Mouse (Mus musculus) left cerebral cortex, postnatal 25 days (tissue): ENCODE measurements around the gene Copz1. TPM values are rescaled to one million over a fixed set of nuclear protein-coding genes. Genes with fewer than 3 reads are reported as not detected.

Experiments
- DNase-seq, 2 experiments: peaks; one replicate each; pipeline ENCODE4 v3.0.0; 2022; ENCODE audit warnings: low spot score in 2 of 2, mixed read lengths in 1 of 2
- intact Hi-C: fragments of 180-260 bp; cut with DNase I; formaldehyde crosslinking; loops from one replicate; pipeline ENCODE4 v1.15.1; 2025
- total RNA-seq, 2 experiments: library from RNA; stranded (reverse); gene quantifications; 2 replicates each; pipeline ENCODE4 v1.2.3; 2021

Copz1 gene
- total RNA-seq, 2 experiments from 2014 or later: 101 to 102 TPM

DNA sequence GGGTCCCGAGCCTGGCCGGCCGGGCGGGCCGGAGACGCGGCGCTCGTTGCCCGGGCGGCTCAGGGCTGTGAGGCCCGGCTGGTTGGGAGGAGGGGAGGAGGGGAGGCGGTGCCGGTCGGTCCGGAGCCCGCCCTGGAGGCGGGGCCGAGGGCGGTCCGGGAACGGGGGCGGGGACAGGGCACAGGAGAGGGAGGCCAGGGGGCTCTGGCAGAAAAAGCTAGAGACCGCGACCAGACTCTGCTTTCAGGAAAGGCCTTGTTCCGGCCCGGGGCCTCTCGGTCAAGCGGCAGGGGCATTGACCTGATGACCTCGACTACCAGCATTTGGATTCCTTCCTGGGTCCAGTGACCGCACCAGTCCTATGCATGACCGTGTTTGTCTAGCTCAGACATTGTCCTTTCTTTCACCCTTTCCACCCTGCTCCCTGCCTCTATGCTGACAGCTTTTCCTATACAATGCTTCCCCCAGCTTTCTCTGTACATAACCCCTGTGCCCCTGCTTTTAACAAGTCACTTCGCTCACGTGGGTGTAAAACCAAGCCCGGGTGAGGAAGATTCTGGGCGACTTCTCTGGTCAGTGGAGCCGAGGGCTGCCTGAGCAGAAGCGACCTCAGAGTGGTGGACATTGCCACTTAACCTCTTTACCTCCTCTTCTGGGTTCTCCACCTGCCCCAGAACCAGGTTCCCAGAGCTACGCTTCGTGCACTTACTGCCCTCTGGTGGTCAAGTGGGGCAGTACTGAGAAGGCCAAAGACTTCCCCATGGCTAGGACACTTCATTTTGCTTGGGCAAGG, 51.1 kb downstream of the Copz1 start:
- peak; percentile 64 to 83 for DNase-seq
- intact Hi-C loops: loop anchor here (2.0 kb wide), 1 partner anchor 17 kb away; the partner anchor contains the start of gene Zfp385a

DNA sequence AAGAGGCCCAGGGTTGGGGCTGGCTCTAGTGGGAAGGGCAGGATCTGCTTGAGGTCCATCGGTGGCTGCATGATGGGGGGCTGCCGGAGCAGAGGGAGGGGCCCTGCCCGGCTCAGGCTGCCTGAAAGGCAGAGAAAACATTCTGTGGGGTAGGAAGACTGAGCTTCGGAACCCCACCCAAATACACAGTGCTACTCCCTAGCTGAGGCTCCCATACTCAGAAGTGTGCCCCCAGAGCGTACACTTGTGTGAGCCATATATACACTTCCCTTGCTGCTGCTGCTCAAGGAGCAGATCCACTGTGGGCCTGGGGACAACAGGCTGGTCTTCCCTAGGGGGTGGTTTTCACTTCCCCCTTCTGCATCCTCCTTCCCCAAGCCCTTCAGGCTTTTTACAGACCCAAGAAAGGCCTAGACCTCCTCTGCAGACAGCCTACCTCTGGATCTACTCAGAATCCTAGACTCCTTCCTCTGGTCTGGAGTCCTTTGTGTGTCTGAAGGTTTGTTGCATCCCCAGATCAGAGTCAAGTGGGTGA, 60.6 kb downstream of the Copz1 start:
- intact Hi-C loops: no loop called here
- peak in 1 of 2 experiments; percentile 23 for DNase-seq

DNA sequence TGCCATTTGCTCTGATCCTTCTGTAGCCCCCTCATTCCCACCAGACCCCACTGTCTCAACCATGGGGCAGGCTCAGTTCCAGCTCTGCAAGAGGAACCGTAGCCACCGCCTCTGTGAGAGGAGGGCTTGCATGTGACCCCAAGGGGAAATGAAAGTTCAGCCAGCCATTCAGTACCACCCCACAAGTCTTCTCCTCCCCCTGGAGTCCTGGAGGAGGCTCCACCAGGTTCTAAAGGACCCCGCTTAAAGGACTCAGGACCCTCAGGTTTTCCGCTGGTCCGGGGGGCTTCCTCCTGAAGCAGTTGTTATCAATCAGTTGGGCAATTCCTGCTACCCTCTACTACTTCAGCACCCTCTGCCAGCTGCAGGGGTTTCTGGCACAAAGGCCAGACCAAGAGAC, 61.2 kb downstream of the Copz1 start:
- intact Hi-C loops: no loop called here
- no peak for DNase-seq

DNA sequence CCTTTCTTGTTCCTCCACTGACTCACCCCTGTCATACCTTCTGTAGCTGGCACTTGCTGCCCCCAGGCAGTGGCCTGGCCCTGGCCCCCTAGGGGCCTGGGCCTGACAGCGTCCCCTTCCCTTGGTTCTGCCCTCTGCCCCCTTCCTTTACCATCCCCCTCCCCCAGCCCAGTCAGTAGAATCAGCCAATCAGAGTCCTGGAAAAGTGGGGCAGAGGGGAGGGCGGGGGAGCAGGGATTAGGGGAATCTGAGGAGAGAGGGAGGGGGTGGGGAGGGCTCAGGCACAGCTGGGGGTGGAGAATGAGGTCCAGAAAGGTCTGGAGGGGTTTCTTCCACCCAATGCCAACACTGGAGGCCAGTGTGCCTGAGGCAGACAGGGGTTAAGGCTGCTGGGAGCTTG, 61.7 kb downstream of the Copz1 start:
- DNase-seq: no peak
- intact Hi-C loops: no loop called here

DNA sequence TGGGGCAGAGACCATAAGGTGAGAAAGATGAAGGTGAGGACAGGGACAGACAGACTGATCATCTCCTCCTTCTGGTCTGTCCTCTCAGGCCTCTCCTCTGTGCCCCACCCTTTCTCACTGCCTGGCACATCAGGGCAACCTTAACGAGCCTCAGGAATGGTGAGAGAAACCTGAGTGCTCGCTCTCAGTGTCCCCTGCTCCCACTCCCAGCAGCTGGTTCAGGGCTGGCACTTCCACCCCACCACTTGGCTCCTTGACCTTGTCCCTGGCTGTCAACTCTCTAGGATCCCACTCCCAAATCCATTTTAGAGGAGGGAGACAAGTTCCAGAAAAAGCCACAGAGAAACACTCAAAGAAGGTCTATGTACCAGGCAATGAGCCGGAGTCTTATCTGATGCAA, 62.5 kb downstream of the Copz1 start:
- intact Hi-C loops: no loop called here
- DNase-seq: no peak

DNA sequence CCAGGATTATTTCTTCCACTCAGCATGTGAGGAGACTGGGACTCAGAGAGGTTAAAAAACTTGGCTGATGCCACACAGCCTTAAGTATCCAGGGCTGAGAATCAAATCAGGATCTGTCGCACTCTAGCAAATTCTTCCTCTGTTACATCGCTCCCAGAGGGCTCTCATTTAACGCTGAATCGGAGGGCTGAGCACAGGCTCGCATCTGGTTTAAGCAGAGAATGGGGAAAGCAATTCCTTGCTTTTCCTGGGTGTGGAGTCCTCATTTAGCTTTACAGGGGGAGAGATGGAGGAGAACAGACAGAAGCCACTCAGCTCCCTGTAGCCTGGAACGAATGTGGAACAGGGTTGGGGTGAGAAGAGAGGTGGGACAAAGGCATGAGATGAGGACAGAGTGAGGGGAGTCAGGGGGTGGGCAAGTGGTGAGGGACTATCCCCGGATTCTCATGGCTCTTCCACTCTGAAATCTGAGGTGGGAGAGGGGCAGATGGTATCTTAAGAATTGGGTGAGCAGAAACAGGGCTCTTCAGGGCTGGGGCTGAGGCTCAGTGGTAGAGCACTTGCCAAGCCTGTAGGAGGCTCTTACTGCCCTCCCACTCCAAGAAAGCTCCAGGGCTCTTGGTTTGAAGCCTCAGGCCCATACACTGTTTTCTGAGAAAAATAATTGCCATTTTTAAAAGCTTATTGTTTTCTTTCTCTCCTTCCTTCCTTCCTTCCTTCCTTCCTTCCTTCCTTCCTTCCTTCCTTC, 63.1 kb downstream of the Copz1 start:
- peak in 1 of 2 experiments; percentile 53 for DNase-seq
- intact Hi-C loops: no loop called here

DNA sequence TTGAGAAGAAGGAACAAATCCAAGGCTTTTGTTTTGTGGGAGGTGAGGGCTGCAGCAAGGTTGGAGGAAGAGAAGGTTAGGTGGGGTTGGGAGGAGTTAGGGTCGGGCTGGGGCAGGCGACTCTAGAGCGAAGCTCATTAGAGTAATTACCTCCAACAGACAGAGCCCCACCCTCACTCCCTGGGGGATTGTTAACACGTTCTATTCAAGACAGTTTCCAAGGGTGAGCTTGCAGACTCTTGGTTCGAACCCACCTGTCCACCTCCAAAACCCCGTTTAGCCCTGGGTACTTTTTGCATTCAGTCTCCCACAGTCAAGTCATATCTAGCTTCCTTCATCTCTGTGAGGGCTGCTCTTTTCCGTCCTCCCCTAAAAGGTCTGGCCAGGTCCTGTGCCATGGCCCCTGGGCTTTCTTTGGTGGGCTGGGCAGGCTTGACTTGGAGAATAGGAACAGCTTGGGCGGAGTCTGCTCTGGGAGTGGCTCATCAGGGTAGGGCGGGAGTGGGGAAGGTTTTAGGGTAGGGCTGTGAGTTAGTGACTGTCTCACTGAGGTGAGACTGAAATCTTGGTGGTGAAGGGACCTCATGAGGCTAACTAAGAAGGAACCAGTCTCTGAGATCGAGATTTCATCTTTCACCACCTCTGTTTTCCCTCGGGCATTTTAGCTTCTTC, 64.6 kb downstream of the Copz1 start:
- no peak for DNase-seq
- intact Hi-C loops: no loop called here

DNA sequence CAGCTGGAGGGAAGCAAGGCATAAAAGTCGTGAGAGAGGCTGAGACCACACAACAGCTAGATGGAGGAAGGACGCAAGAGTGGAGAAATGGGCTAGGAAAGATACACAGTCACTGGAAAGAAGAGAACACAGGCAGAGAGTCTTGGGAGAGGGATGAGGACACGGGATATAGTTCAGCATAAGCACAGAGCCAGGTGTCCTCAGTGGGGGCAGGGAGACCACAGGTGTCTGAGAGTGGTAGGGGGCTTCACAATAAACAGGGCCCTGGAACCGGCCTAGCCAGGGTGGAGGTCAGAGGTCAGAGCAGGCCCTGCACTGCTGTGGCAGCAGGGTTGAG, 66.3 kb downstream of the Copz1 start:
- no peak for DNase-seq
- intact Hi-C loops: no loop called here

DNA sequence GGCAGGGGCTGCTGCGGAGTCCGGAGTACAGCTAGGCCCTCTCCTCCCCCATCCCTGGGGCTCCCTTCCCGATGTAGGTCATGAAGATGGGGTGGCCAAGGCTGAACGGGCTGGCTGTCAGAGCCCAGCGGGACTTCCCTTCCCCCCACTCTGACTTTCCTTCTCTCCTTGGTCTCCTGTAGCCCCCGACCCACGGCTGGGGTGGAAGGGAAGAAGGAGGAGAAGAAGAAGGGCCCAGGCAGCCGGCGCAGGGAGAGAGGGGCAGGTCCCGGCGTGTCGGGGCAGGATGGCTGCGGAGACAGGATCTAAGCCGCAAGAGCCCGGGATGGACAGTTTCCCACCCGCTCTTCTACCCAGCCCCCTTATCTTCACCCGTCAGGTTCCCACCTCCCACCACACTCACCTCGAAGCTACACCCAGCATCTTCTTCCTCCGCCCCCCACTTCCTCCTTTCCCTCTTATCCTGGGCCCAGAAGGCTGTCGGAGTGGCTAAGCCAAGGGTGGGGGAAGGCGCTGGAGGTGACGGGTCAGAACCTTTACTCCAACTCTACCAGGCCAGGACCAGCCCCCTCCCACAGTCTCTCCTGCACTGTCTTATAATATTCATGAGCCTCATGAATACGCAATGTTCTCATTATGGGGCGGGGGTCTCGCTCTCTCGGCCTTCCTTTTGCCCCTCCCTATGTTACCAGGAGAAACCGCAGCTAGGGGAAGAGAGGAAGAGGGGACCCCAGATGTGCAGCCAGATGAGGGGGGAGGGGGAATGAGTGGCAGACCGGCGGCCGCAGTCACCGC, 66.8 kb downstream of the Copz1 start:
- no peak for DNase-seq
- intact Hi-C loops: no loop called here

DNA sequence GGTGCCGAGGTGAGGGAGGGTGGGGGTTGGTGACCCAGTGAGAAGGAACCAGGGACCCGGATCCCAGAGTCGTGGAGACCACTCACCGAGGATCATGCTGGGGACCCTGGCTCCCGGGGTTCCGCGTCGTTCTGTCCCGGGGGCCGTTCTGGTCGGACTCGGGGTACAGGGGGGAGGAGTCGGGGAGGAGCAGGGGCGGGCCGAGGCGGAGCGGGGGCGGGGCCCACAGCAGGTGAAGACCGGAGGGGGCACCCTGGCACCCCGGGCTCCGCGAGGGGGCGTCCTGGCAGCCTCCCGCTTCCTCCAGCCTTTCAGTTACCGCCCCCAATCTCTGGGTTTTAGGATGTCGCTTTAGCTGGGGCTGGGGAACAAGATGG, 67.4 kb downstream of the Copz1 start, which contains the start of gene Zfp385a:
TSS of gene Zfp385a (minus strand) at position 133 of the 377 bp plus-strand sequence.
- intact Hi-C loops: loop anchor here (2.0 kb wide), 1 partner anchor 17 kb away; no protein-coding TSS in a partner anchor
- peak; percentile 75 to 87 for DNase-seq

DNA sequence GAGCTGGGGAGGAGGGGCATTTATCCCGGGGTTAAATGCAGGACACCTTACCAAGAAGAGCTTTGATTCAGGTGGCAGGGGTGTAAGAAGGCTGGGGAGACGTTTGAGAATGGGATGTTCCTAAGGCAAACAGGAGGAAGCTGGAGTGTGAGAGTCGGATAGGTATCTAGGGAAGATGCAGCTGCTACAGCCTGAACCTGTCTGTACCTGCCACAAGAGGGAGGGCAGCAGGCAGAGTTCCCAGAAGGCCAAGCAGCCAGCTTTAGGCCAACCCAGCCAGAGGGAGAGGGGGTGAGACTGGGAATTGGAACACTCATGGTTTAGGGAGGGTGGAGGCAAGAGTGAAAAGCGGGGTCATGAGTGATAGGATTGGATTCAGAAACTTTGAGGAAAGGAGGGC, 68.3 kb downstream of the Copz1 start:
- DNase-seq: peak in 1 of 2 experiments; percentile 44
- intact Hi-C loops: loop anchor here (2.0 kb wide), 1 partner anchor 18 kb away; no protein-coding TSS in a partner anchor

DNA sequence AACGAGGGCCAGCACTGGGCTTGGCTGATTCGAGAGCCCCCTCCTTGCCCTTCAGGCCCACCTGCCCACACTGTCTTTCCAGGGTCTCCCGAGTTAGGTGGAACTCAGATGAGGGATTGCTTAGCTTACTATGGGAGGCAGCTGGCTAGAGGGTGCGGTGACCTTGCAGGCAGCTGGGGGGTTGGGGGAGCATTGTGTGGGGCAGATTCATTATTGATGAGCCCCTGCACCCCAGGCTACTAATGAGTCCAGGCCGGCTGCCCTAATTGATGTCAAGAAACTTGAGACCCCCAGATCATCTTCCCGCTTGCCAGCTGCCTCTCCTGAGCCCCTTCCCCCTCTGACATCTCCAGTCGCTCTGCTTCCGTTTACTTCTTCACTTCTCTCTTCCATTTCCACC, 69.0 kb downstream of the Copz1 start:
- intact Hi-C loops: loop anchor here (2.0 kb wide), 1 partner anchor 19 kb away; no protein-coding TSS in a partner anchor
- DNase-seq: no peak

DNA sequence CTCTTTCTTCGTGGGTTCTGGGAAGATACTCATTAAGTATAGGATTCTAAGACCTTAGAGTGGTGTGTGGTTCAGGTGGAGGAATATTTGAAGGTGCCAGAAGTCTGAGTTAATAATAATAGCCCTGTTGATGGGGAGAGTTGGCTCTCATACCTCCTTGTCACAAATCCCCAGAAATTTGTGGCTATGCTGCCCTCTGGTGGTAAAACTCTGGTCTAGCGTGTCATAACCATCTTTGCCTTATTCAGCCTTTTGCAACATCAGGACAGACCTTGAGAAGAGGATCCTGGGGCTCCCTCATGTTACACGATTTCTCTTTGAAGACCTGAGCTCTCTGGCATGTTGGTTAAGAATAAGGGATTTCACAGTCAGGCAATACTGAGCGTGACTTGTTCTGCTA, 69.9 kb downstream of the Copz1 start:
- DNase-seq: peak; percentile 74 to 91
- intact Hi-C loops: no loop called here

DNA sequence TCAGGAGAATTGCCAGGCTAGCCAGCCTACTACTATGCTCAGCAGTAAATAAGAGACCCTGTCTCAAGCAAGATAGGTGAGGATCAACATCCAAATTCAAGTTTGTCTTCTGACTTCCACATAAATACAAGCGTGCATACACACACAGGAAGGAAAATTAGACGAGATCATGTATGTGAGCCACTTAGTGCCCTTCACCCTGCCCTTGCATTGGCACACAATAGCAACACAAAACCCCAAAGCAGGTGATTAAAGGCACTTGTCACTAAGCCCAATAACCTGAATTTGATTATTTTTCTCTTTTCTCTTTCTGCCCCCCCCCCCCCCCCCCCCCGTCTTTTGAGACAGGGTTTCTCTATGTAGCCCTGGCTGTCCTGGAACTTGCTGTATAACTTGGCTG, 70.5 kb downstream of the Copz1 start:
- DNase-seq: no peak
- intact Hi-C loops: no loop called here

DNA sequence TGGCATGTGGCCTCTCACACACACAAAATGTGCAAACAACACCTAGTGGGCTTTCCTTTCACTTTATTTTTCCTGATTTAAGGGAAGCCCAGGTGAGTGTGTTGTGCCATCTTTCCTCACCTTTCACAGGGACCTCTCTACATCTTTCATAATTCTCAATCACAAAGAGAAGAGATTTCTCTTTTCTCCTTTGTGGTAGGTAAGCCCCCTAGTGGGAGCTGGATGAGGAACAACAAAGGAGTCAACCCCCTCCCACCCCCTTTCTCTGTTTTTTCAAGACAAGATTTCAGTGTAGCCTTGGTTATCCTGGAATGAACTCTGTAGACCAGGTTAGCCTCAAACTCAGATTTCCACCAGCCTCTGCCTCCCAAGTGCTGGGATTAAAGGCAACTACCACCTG, 71.0 kb downstream of the Copz1 start:
- intact Hi-C loops: no loop called here
- DNase-seq: no peak

DNA sequence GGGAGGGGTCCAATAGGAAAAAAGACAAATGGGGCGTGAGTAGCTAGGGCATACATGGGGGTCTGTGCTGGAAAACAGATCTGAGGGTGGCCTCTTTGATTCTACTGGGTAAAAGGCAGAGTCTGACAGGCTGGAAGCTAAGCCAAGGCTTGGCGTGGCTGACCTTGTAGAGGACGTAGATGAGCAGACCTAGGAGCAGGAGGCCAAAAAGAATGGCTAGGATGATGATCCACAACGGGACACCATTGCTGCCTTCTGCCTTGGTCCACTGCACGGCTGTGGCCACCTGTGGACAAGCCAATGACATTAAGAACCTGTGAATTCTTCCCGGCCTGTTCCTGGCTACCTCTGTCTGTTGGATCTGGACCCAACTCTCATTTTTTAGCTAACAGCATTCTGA, 73.3 kb downstream of the Copz1 start:
- DNase-seq: no peak
- intact Hi-C loops: loop anchor here (2.0 kb wide), 1 partner anchor 43 kb away; no protein-coding TSS in a partner anchor

DNA sequence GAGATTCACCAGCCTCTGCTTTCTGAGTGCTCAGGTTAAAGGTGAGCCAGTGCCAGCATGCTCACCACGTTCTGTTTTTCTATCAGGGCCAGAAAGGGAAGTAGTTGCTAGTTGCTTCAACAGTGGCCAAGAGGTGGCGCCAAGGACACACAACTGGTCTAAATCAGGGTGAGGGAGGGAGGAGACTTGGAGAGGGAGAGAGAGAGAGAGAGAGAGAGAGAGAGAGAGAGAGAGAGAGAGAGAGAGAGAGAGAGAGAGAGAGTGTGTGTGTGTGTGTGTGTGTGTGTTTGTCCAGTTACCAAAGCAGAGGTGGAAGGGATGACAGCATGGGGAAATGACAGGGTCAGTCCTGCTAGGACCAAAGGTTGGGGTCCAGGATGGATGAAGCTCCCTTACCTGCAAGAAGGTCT, 74.8 kb downstream of the Copz1 start:
- DNase-seq: peak in 1 of 2 experiments; percentile 67
- intact Hi-C loops: loop anchor here (2.0 kb wide), 1 partner anchor 42 kb away; no protein-coding TSS in a partner anchor
